Mouse (Mus musculus) stomach, embryonic 15.5 days (tissue): ENCODE measurements around the gene Kctd3. TPM values are rescaled to one million over a fixed set of nuclear protein-coding genes. Genes with fewer than 3 reads are reported as not detected.
A peak's percentile ranks its signal among the peaks of the same experiment; 100 is the strongest.

Experiments
- ATAC-seq: fragments of 200-750 bp; cut with Nextera tagmentation; 2 replicates; pipeline ENCODE4 v1.8.0; 2017; ENCODE audit warnings: low read depth, moderate number of reproducible peaks, moderate TSS enrichment; ENCODE audit not compliant: insufficient read depth, low FRiP score
- H3K27ac ChIP-seq: fragments of 300-500 bp; sonication (generic); 2 replicates; pipeline ENCODE4 v1.5.1; 2015; ENCODE audit warnings: mild to moderate bottlenecking, inconsistent platforms
- H3K27me3 ChIP-seq: fragments of 300-500 bp; sonication (generic); replicated peaks from 2 replicates; pipeline ENCODE4 v1.6.1; 2015; ENCODE audit warnings: inconsistent platforms
- H3K36me3 ChIP-seq: fragments of 300-500 bp; sonication (generic); 2 replicates; pipeline ENCODE4 v1.6.1; 2015; ENCODE audit warnings: inconsistent platforms
- H3K4me1 ChIP-seq: fragments of 300-500 bp; sonication (generic); 2 replicates; pipeline ENCODE4 v1.6.1; 2015; ENCODE audit warnings: inconsistent platforms
- H3K4me2 ChIP-seq: fragments of 300-500 bp; sonication (generic); 2 replicates; pipeline ENCODE4 v1.6.1; 2015; ENCODE audit warnings: mild to moderate bottlenecking, inconsistent platforms
- H3K4me3 ChIP-seq: fragments of 300-500 bp; sonication (generic); replicated peaks from 2 replicates; pipeline ENCODE4 v1.5.1; 2015; ENCODE audit warnings: inconsistent platforms
- H3K9ac ChIP-seq: fragments of 300-500 bp; sonication (generic); 2 replicates; pipeline ENCODE4 v1.6.1; 2015; ENCODE audit warnings: inconsistent platforms
- H3K9me3 ChIP-seq: fragments of 300-500 bp; sonication (generic); 2 replicates; pipeline ENCODE4 v1.6.1; 2016; ENCODE audit warnings: inconsistent platforms
- WGBS: fragments of 180-500 bp; shearing (Covaris S2); methylation state at CpG from one replicate; pipeline ENCODE4 v1.1.7; 2015; 5-methylcytosine and 5-hydroxymethylcytosine counted together
- polyA plus RNA-seq: library from polyadenylated mRNA; unstranded; fragments of >200 nt; fragmentation: Nextera tagmentation; extraction: Ambion mirVana; gene quantifications from 2 replicates; pipeline ENCODE4 v1.2.1, GENCODE M21; 2015

Gene Kctd3
- polyA plus RNA-seq, 1 experiment from 2014 or later = 29.1 TPM

GRCm38 (mm10) chr1:189006826-189007225 is 815 bp downstream of the Kctd3 start:
- Histone ChIP-seq H3K4me3 (peak overlapping the region; percentile 98), H3K9ac (peak overlapping the region; percentile 97), H3K27me3 (no peaks in the 10 kb centered on the region), H3K9me3 (no peaks in the 10 kb centered on the region), H3K27ac (no peak overlapping the region), H3K4me1 (0 out of 2 replicates have a peak, but pooled peaks cover 5% of the 10 kb centered on the region), H3K36me3 (no peaks in the 10 kb centered on the region), H3K4me2 (peak overlapping the region; percentile 76)
- ATAC-seq = no peak
- 2% methylated on average over 7 of the region's 7 CpGs for WGBS

GRCm38 (mm10) chr1:189006267-189006666 is 1.4 kb downstream of the Kctd3 start:
- H3K4me3 ChIP-seq = peak overlapping the region; percentile 98
- H3K4me2 ChIP-seq = peak overlapping the region; percentile 76
- H3K27ac ChIP-seq = no peak overlapping the region
- no peaks in the 10 kb centered on the region for H3K36me3 ChIP-seq
- 41% methylated on average over 5 of the region's 5 CpGs for WGBS
- H3K9ac ChIP-seq = peak overlapping the region; percentile 97; the same call in 1 of the 2 replicates
- no peaks in the 10 kb centered on the region for H3K27me3 ChIP-seq
- ATAC-seq = peak; percentile 48; the same call in 1 of the 2 replicates
- 0 out of 2 replicates have a peak, but pooled peaks cover 5% of the 10 kb centered on the region for H3K4me1 ChIP-seq
- no peaks in the 10 kb centered on the region for H3K9me3 ChIP-seq

- H3K36me3 ChIP-seq = peaks cover 3% of the 10 kb centered on the region; the same call in 1 of the 2 replicates
- no peak for ATAC-seq
- 0 out of 2 replicates have a peak, but pooled peaks cover 5% of the 10 kb centered on the region for H3K4me1 ChIP-seq
- H3K9ac ChIP-seq = no peak overlapping the region
- H3K27ac ChIP-seq = no peak overlapping the region
- no peak overlapping the region for H3K4me3 ChIP-seq
- no peak overlapping the region for H3K4me2 ChIP-seq
- H3K27me3 ChIP-seq = no peaks in the 10 kb centered on the region
- H3K9me3 ChIP-seq = no peaks in the 10 kb centered on the region
- 95% methylated on average over 1 of the region's 1 CpGs for WGBS
These were observed 2.9 kb downstream of the Kctd3 start for GRCm38 (mm10) chr1:189004774-189005173.

GRCm38 (mm10) chr1:189001815-189002214 is 5.8 kb downstream of the Kctd3 start:
- no peak overlapping the region for H3K4me3 ChIP-seq
- H3K27me3 ChIP-seq = no peaks in the 10 kb centered on the region
- H3K36me3 ChIP-seq = peaks cover 16% of the 10 kb centered on the region
- ATAC-seq = no peak
- 0 out of 2 replicates have a peak, but pooled peaks cover 5% of the 10 kb centered on the region for H3K4me1 ChIP-seq
- no peak overlapping the region for H3K9ac ChIP-seq
- no peaks in the 10 kb centered on the region for H3K9me3 ChIP-seq
- 87% methylated on average over 12 of the region's 12 CpGs for WGBS
- no peak overlapping the region for H3K4me2 ChIP-seq
- H3K27ac ChIP-seq = no peak overlapping the region

GRCm38 (mm10) chr1:188999981-189000380 is 7.7 kb downstream of the Kctd3 start:
- Histone ChIP-seq H3K27me3 (no peaks in the 10 kb centered on the region), H3K9ac (no peak overlapping the region), H3K27ac (no peak overlapping the region), H3K4me3 (no peak overlapping the region), H3K9me3 (no peaks in the 10 kb centered on the region), H3K4me2 (no peak overlapping the region), H3K4me1 (no peaks in the 10 kb centered on the region), H3K36me3 (peaks cover 27% of the 10 kb centered on the region)
- ATAC-seq = no peak
- 88% methylated on average over 10 of the region's 10 CpGs for WGBS

- no peak for ATAC-seq
- H3K36me3 ChIP-seq = peaks cover 27% of the 10 kb centered on the region
These were observed 9.7 kb downstream of the Kctd3 start for GRCm38 (mm10) chr1:188997921-188998320.

GRCm38 (mm10) chr1:188993218-188993617 is 14.4 kb downstream of the Kctd3 start:
- 38% methylated on average over 4 of the region's 4 CpGs for WGBS
- ATAC-seq = no peak
- H3K4me2 ChIP-seq = no peak overlapping the region
- no peak overlapping the region for H3K9ac ChIP-seq
- peaks cover 28% of the 10 kb centered on the region for H3K36me3 ChIP-seq
- no peaks in the 10 kb centered on the region for H3K9me3 ChIP-seq
- H3K27ac ChIP-seq = no peak overlapping the region
- no peaks in the 10 kb centered on the region for H3K4me1 ChIP-seq
- no peaks in the 10 kb centered on the region for H3K27me3 ChIP-seq
- H3K4me3 ChIP-seq = no peak overlapping the region

More at GRCm38 (mm10) chr1:188997921-188998320, 9.7 kb downstream of the Kctd3 start:
- H3K9ac ChIP-seq = no peak overlapping the region
- H3K4me3 ChIP-seq = no peak overlapping the region
- H3K4me1 ChIP-seq = no peaks in the 10 kb centered on the region
- H3K27ac ChIP-seq = no peak overlapping the region
- H3K9me3 ChIP-seq = no peaks in the 10 kb centered on the region
- no peaks in the 10 kb centered on the region for H3K27me3 ChIP-seq
- 90% methylated on average over 3 of the region's 3 CpGs for WGBS
- H3K4me2 ChIP-seq = no peak overlapping the region

- H3K4me1 ChIP-seq = no peaks in the 10 kb centered on the region
- peak; percentile 65; the same call in 1 of the 2 replicates for ATAC-seq
- no peak overlapping the region for H3K4me3 ChIP-seq
- H3K9ac ChIP-seq = no peak overlapping the region
- H3K36me3 ChIP-seq = peaks cover 41% of the 10 kb centered on the region
- no peaks in the 10 kb centered on the region for H3K27me3 ChIP-seq
- no peaks in the 10 kb centered on the region for H3K9me3 ChIP-seq
- H3K27ac ChIP-seq = no peak overlapping the region
- no peak overlapping the region for H3K4me2 ChIP-seq
- WGBS = 24% methylated on average over 3 of the region's 3 CpGs
These were observed 27.6 kb downstream of the Kctd3 start for GRCm38 (mm10) chr1:188980050-188980449.

GRCm38 (mm10) chr1:188973926-188974325 is 33.7 kb downstream of the Kctd3 start:
- peaks cover 32% of the 10 kb centered on the region for H3K36me3 ChIP-seq
- no peak overlapping the region for H3K9ac ChIP-seq
- no peak overlapping the region for H3K4me2 ChIP-seq
- no peaks in the 10 kb centered on the region for H3K9me3 ChIP-seq
- no peaks in the 10 kb centered on the region for H3K4me1 ChIP-seq
- no peak overlapping the region for H3K27ac ChIP-seq
- H3K4me3 ChIP-seq = no peak overlapping the region
- H3K27me3 ChIP-seq = no peaks in the 10 kb centered on the region
- peak; percentile 57; the same call in 1 of the 2 replicates for ATAC-seq
- 87% methylated on average over 16 of the region's 16 CpGs for WGBS

GRCm38 (mm10) chr1:188973078-188973477 is 34.6 kb downstream of the Kctd3 start:
- 91% methylated on average over 6 of the region's 6 CpGs for WGBS
- Histone ChIP-seq H3K27ac (no peak overlapping the region), H3K9me3 (no peaks in the 10 kb centered on the region), H3K4me3 (no peak overlapping the region), H3K4me2 (no peak overlapping the region), H3K36me3 (peaks cover 35% of the 10 kb centered on the region), H3K4me1 (no peaks in the 10 kb centered on the region), H3K9ac (no peak overlapping the region), H3K27me3 (no peaks in the 10 kb centered on the region)
- peak; percentile 92 for ATAC-seq

- no peaks in the 10 kb centered on the region for H3K4me1 ChIP-seq
- no peaks in the 10 kb centered on the region for H3K27me3 ChIP-seq
- WGBS = 88% methylated on average over 4 of the region's 4 CpGs
These were observed 55.1 kb downstream of the Kctd3 start for GRCm38 (mm10) chr1:188952501-188952900.

GRCm38 (mm10) chr1:188951091-188951490 is 56.5 kb downstream of the Kctd3 start:
- Histone ChIP-seq H3K9ac (no peak overlapping the region), H3K4me3 (no peak overlapping the region), H3K27ac (no peak overlapping the region), H3K4me1 (no peaks in the 10 kb centered on the region), H3K4me2 (no peak overlapping the region), H3K9me3 (no peaks in the 10 kb centered on the region), H3K36me3 (no peaks in the 10 kb centered on the region), H3K27me3 (no peaks in the 10 kb centered on the region)
- no peak for ATAC-seq
- 85% methylated on average over 6 of the region's 6 CpGs for WGBS

More at GRCm38 (mm10) chr1:188952501-188952900, 55.1 kb downstream of the Kctd3 start:
- H3K36me3 ChIP-seq = no peaks in the 10 kb centered on the region
- no peak overlapping the region for H3K9ac ChIP-seq
- no peak overlapping the region for H3K27ac ChIP-seq
- ATAC-seq = no peak
- no peaks in the 10 kb centered on the region for H3K9me3 ChIP-seq
- H3K4me3 ChIP-seq = no peak overlapping the region
- H3K4me2 ChIP-seq = no peak overlapping the region

- no peak overlapping the region for H3K27ac ChIP-seq
- no peak for ATAC-seq
- H3K4me3 ChIP-seq = no peak overlapping the region
- no peaks in the 10 kb centered on the region for H3K4me1 ChIP-seq
- H3K4me2 ChIP-seq = no peak overlapping the region
- H3K9ac ChIP-seq = no peak overlapping the region
- H3K9me3 ChIP-seq = no peaks in the 10 kb centered on the region
- H3K27me3 ChIP-seq = no peaks in the 10 kb centered on the region
- 70% methylated on average over 9 of the region's 9 CpGs for WGBS
- no peaks in the 10 kb centered on the region for H3K36me3 ChIP-seq
These were observed 59.4 kb downstream of the Kctd3 start for GRCm38 (mm10) chr1:188948276-188948675.
